Mouse (Mus musculus): ENCODE data around the gene Cldn7. TPM values are rescaled to one million over a fixed set of nuclear protein-coding genes. Genes with fewer than 3 reads are reported as not detected.

The Cldn7 gene
- total and polyA plus RNA-seq, 2 experiments from 2014 or later = 0.34 TPM; not detected in 1

DNA sequence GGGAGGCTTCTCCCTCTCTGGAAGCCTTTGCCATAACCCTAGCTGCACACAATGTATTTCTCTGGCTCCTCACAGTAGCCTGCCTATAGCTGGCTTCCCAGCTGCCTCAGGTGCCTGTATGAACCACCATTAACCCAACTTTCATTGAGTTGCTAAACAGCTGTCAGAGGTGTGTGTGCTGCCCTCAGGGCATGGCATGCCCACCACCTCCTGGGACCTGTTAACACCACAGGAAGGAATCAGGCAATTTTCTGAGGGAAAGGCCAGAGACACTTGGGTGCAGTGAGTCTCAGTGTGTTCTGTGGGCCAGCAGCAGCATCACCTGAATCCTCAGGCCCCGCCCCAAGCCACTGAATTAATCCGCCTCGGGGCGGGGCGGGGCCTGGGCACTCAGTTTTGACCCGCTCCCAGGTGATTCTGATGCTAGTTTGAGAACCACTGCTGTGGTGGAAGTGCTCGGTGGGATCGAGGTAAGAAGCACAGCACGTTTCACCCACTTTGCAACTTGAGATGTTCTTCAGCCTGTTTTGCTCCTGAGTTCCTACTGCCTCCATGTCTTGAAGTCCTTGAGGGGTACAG is 26.1 kb upstream of the Cldn7 start:
- WGBS = 28% methylated on average over 9 of the region's 9 CpGs
- no peak for TF ChIP-seq CTCF (IDR thresholded peaks at IDR 0.05; ENCODE audit: low read depth)

DNA sequence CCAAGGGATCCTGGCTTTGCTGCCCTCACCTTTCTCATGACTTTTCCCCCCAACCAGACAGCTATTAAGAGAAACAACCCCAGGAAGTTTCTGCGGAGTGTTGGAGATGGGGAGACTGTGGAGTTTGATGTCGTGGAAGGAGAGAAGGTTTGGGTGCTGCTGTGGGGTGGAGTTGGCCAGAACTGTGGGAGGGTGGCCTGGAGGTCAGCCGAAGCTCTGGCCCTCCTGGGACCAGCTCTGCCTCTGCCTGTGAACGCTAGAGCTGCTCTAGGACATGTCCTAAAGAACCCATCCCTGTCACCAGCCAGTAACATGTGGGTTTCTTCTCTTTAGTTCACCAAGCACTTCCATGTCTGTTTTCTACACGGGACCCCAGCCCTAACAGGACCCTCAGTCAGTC is 25.4 kb upstream of the Cldn7 start:
- DNase-seq = no peak
- no peak for TF ChIP-seq CTCF (IDR thresholded peaks at IDR 0.05; ENCODE audit: low read depth)
- Histone ChIP-seq H3K4me2 (ENCODE audit: low read depth) (no peak overlapping the region), H3K36me3 (ENCODE audit: insufficient read depth) (no peaks in the 10 kb centered on the region), H3K27ac (ENCODE audit: low read depth, low read length) (no peak overlapping the region), H3K9me3 (ENCODE audit: low read length) (no peaks in the 10 kb centered on the region), H3K27me3 (ENCODE audit: insufficient read depth, low read length) (no peaks in the 10 kb centered on the region), H3K4me3 (ENCODE audit: low read depth, low read length) (no peak overlapping the region), H3K9ac (no peak overlapping the region), H3K4me1 (ENCODE audit: insufficient read depth) (peaks cover 8% of the 10 kb centered on the region)
- no peak for ATAC-seq
- 75% methylated on average over 5 of the region's 5 CpGs for WGBS

More for the DNA sequence above, 26.1 kb upstream of the Cldn7 start:
- Histone ChIP-seq H3K4me2 (ENCODE audit: low read depth) (no peak overlapping the region), H3K36me3 (ENCODE audit: insufficient read depth) (no peaks in the 10 kb centered on the region), H3K9me3 (ENCODE audit: low read length) (no peaks in the 10 kb centered on the region), H3K27ac (ENCODE audit: low read depth, low read length) (no peak overlapping the region), H3K4me3 (ENCODE audit: low read depth, low read length) (no peak overlapping the region), H3K4me1 (ENCODE audit: insufficient read depth) (peaks cover 8% of the 10 kb centered on the region), H3K27me3 (ENCODE audit: insufficient read depth, low read length) (no peaks in the 10 kb centered on the region), H3K9ac (no peak overlapping the region)
- DNase-seq = no peak
- no peak for ATAC-seq

DNA sequence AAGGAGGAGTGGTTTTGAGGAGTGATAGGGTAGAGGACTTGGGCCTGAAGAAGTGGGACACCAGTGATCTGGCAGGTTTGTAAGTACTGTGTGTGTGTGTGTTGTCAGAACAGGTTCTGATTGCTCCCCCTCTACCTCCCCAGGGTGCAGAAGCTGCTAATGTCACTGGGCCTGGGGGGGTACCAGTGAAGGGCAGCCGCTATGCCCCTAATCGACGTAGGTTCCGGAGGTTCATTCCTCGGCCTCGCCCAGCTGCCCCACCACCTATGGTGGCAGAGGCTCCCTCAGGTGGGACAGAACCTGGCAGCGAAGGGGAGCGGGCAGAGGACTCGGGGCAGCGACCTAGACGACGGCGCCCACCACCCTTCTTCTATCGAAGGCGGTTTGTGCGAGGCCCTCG is 24.8 kb upstream of the Cldn7 start:
- Histone ChIP-seq H3K27me3 (ENCODE audit: insufficient read depth, low read length) (no peaks in the 10 kb centered on the region; the same call in 1 of the 2 replicates), H3K4me3 (ENCODE audit: low read depth, low read length) (no peak overlapping the region), H3K36me3 (ENCODE audit: insufficient read depth) (no peaks in the 10 kb centered on the region), H3K27ac (ENCODE audit: low read depth, low read length) (no peak overlapping the region), H3K9ac (no peak overlapping the region), H3K4me2 (ENCODE audit: low read depth) (no peak overlapping the region), H3K9me3 (ENCODE audit: low read length) (no peaks in the 10 kb centered on the region), H3K4me1 (ENCODE audit: insufficient read depth) (peaks cover 8% of the 10 kb centered on the region)
- no peak for DNase-seq
- no peak for ATAC-seq
- WGBS = 91% methylated on average over 17 of the region's 17 CpGs
- no peak for TF ChIP-seq CTCF (IDR thresholded peaks at IDR 0.05; ENCODE audit: low read depth)

DNA sequence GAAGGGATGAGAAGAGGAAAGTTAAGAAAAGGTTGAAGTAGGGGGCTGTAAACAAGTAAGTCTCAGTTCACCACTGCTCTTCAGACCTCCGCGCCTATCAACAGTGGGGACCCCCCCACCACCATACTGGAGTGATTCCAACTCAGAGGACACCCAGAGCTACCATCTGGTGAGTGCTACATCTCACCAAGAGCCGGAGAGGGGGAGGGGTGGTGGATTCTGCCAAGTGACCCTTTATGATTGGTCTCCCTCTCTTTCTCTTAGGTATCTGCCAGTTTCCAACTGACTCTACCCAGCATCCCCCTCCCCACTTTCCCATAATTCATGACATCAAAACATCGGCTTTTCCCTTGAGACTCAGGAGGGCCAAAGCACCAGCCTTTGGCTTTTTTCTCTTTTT is 23.6 kb upstream of the Cldn7 start:
- Histone ChIP-seq H3K4me2 (ENCODE audit: low read depth) (no peak overlapping the region), H3K36me3 (ENCODE audit: insufficient read depth) (no peaks in the 10 kb centered on the region), H3K9ac (no peak overlapping the region), H3K9me3 (ENCODE audit: low read length) (no peaks in the 10 kb centered on the region), H3K27ac (ENCODE audit: low read depth, low read length) (no peak overlapping the region), H3K4me3 (ENCODE audit: low read depth, low read length) (no peak overlapping the region), H3K27me3 (ENCODE audit: insufficient read depth, low read length) (no peaks in the 10 kb centered on the region; the same call in 1 of the 2 replicates), H3K4me1 (ENCODE audit: insufficient read depth) (peaks cover 8% of the 10 kb centered on the region)
- 73% methylated on average over 4 of the region's 4 CpGs for WGBS
- DNase-seq = no peak
- TF ChIP-seq CTCF (IDR thresholded peaks at IDR 0.05; ENCODE audit: low read depth) = no peak
- no peak for ATAC-seq

DNA sequence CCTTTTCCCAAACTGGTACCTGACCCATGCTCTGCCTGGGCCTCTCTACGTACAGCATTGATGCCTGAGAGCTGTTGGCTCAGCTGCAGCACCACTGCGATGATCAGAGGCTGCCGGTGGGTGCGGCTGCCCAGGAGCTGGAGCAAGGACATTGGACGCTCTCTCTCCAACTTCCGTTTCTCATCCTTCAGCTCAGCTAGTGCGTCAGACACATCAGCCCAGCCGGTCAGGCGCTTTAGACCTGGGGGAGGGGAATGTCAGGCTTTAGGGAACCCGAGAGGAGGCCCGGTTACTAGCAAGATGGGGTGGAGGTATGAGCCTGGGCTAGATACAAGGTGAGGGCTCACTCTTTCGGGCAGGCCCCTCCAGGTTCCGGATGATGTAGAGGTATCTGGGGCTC is 19.4 kb upstream of the Cldn7 start:
- no peak for DNase-seq
- Histone ChIP-seq H3K9me3 (ENCODE audit: low read length) (no peaks in the 10 kb centered on the region), H3K9ac (no peak overlapping the region), H3K27ac (ENCODE audit: low read depth, low read length) (no peak overlapping the region), H3K27me3 (ENCODE audit: insufficient read depth, low read length) (no peaks in the 10 kb centered on the region; the same call in 1 of the 2 replicates), H3K36me3 (ENCODE audit: insufficient read depth) (no peaks in the 10 kb centered on the region), H3K4me2 (ENCODE audit: low read depth) (no peak overlapping the region), H3K4me3 (ENCODE audit: low read depth, low read length) (no peak overlapping the region), H3K4me1 (ENCODE audit: insufficient read depth) (no peaks in the 10 kb centered on the region)
- no peak for ATAC-seq
- 80% methylated on average over 13 of the region's 13 CpGs for WGBS
- no peak for TF ChIP-seq CTCF (IDR thresholded peaks at IDR 0.05; ENCODE audit: low read depth)

DNA sequence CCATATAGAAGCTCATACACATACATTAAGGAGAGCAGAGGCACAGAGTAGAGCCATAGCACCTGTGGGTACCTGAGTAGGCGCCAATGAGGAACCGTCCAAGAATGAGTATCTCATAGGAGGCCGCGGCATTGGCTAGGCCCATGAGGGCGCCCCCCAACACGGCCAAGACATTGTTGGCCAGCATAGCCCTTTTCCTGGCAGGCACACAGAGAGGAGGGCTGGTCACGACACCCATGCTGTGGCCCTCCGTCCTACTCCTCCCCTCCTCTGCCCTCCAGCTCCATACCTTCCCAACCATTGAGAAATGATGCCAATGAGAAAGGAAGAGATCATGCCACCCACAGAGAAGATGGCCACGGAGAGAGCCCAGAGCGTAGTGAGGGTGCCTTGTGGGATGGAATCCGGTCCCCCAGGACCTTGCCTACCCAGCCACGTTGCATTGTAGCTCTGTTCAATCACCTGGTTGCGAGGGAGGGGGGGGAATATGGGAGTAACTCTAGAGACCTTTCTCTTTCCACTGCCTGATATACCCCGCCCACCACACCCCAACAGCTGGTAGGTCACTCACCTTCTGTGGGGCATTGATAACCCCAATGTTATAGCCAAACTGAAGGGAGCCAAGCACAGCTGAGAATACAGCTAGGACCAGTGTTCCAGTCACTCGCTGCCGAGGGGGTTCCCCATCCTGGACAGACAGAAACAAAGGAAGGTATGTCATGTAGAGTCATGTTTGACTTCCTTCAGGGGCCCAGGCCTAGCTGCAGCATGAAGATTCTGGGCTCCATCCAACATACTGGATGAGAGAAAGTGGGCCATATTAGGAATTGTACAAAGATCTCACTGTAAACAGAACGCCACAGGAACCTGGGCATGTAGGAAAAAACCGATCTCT is 18.3 kb upstream of the Cldn7 start:
- H3K4me1 ChIP-seq (ENCODE audit: insufficient read depth) = no peaks in the 10 kb centered on the region
- H3K27me3 ChIP-seq (ENCODE audit: insufficient read depth, low read length) = no peaks in the 10 kb centered on the region; the same call in 1 of the 2 replicates
- WGBS = 91% methylated on average over 18 of the region's 18 CpGs
- H3K36me3 ChIP-seq (ENCODE audit: insufficient read depth) = no peaks in the 10 kb centered on the region
- no peaks in the 10 kb centered on the region for H3K9me3 ChIP-seq (ENCODE audit: low read length)
- TF ChIP-seq CTCF (IDR thresholded peaks at IDR 0.05; ENCODE audit: low read depth) = no peak
- no peak overlapping the region for H3K4me3 ChIP-seq (ENCODE audit: low read depth, low read length)
- H3K4me2 ChIP-seq (ENCODE audit: low read depth) = no peak overlapping the region
- ATAC-seq = no peak
- H3K9ac ChIP-seq = no peak overlapping the region
- no peak overlapping the region for H3K27ac ChIP-seq (ENCODE audit: low read depth, low read length)
- DNase-seq = no peak
